Mouse (Mus musculus) kidney, adult 2 months (tissue): Measurements from ENCODE around the gene Cela2a.
A peak's percentile ranks its signal among the peaks of the same experiment; 100 is the strongest.

Experiments used
- CTCF ChIP-seq: fragments of 200-500 bp; conservative IDR thresholded peaks from 2 replicates; pipeline ENCODE4 v1.5.1; 2011; ENCODE audit warnings: low read depth, mild to moderate bottlenecking, control low read depth, low read length, moderate library complexity, mixed read lengths; ENCODE audit not compliant: insufficient read depth, insufficient read length
- POLR2A ChIP-seq: fragments of 200-500 bp; IDR thresholded peaks from one replicate; pipeline ENCODE4 v1.6.1; 2011; ENCODE audit warnings: low read depth, low read length, control low read depth

- 0 out of 2 replicates have a peak, but pooled peaks have one; percentile 18 for TF ChIP-seq CTCF
- TF ChIP-seq POLR2A, result no peak
Measured at GRCm38 (mm10) chr4:141804105-141804504, 21.9 kb downstream of the Cela2a start.
